Mouse (Mus musculus) lung, postnatal 0 days (tissue): Measurements from ENCODE around the gene Eci1. TPM values are rescaled to one million over a fixed set of nuclear protein-coding genes. Genes with fewer than 3 reads are reported as not detected.
"Not testable (repeated sequence)": the region's sequence is repeated elsewhere in the genome, so short reads cannot be mapped to it uniquely, and the experiment has no call there.

Experiments
- ATAC-seq: fragments of 200-750 bp; cut with Nextera tagmentation; 2 replicates; pipeline ENCODE4 v1.8.0; 2017; ENCODE audit warnings: moderate library complexity
- DNase-seq: peaks from one replicate; pipeline ENCODE4 v3.0.0-alpha.2; 2016; ENCODE audit warnings: low spot score
- H3K27ac ChIP-seq: fragments of 300-500 bp; sonication (generic); 2 replicates; pipeline ENCODE4 v1.5.1; 2014; ENCODE audit warnings: antibody characterized with exemption, mild to moderate bottlenecking, low read length, mixed read lengths
- H3K27me3 ChIP-seq: fragments of 300-500 bp; sonication (generic); replicated peaks from 2 replicates; pipeline ENCODE4 v1.6.1; 2014; ENCODE audit warnings: low read length, mixed read lengths; ENCODE audit not compliant: insufficient read depth
- H3K36me3 ChIP-seq: fragments of 300-500 bp; sonication (generic); 2 replicates; pipeline ENCODE4 v1.6.1; 2014; ENCODE audit warnings: low read length, mixed read lengths; ENCODE audit not compliant: insufficient read depth
- H3K4me1 ChIP-seq: fragments of 300-500 bp; sonication (generic); 2 replicates; pipeline ENCODE4 v1.6.1; 2014; ENCODE audit warnings: antibody characterized with exemption, low read depth, low read length, mixed read lengths; ENCODE audit not compliant: insufficient read depth
- H3K4me2 ChIP-seq: fragments of 300-500 bp; sonication (generic); replicated peaks from 2 replicates; pipeline ENCODE4 v1.6.1; 2014; ENCODE audit warnings: low read depth, mild to moderate bottlenecking, low read length, moderate library complexity, mixed read lengths
- H3K4me3 ChIP-seq: fragments of 300-500 bp; sonication (generic); 2 replicates; pipeline ENCODE4 v1.5.1; 2014; ENCODE audit warnings: low read depth, low read length
- H3K9ac ChIP-seq: fragments of 300-500 bp; sonication (generic); replicated peaks from 2 replicates; pipeline ENCODE4 v1.6.1; 2014; ENCODE audit warnings: low read depth, mild to moderate bottlenecking
- H3K9me3 ChIP-seq: fragments of 300-500 bp; sonication (generic); 2 replicates; pipeline ENCODE4 v1.6.1; 2016; ENCODE audit warnings: low read length, mixed read lengths
- CTCF ChIP-seq: IDR thresholded peaks from 2 replicates; pipeline ENCODE4 v1.5.1; 2016; ENCODE audit warnings: antibody characterized with exemption, mild to moderate bottlenecking
- EP300 ChIP-seq: IDR thresholded peaks from 2 replicates; pipeline ENCODE4 v1.6.1; 2016; ENCODE audit warnings: antibody characterized with exemption, mild to moderate bottlenecking, control low read depth
- WGBS: fragments of 180-500 bp; shearing (Covaris S2); extraction: QIAGEN DNeasy Blood & Tissue Kit; methylation state at CpG from one replicate; pipeline ENCODE4 v1.1.7; 2014; 5-methylcytosine and 5-hydroxymethylcytosine counted together
- polyA plus RNA-seq: library from polyadenylated mRNA; unstranded; fragments of >200 nt; fragmentation: Nextera tagmentation; extraction: Ambion mirVana; gene quantifications from 2 replicates; pipeline ENCODE4 v1.2.1, GENCODE M21; 2015

The Eci1 gene
- polyA plus RNA-seq, 1 experiment from 2014 or later: 81.7 TPM

DNA sequence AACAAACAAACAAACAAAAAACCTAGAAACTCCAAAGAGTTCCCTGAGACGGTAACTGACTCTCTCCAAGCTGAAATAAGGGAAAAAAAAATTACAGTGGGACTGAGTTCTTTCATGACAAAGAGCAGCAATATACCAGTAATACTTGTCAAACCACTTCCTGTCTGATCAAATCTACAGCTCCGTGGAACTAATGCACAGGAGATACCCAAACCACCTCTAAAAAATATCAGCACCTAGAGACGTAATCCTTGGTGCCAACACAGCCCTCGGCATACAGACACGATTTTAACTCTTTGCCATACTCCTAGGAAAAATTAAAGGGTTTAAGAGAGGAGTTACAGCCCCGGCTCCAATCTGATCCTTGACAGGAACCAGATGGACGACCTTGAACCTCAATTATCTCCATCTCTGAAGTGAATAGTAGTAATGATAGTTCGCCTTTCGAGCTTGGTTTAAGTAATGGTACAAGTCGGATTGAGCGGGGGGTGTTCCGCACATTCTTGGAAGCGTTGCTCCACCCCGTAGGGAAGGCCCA is 27.8 kb downstream of the Eci1 start:
- no peaks in the 10 kb centered on the region for H3K27me3 ChIP-seq
- H3K4me3 ChIP-seq: peak overlapping the region; percentile 83
- peak overlapping the region; percentile 96 for H3K27ac ChIP-seq
- H3K9me3 ChIP-seq: no peaks in the 10 kb centered on the region
- peak overlapping the region; percentile 64 for H3K4me2 ChIP-seq
- TF ChIP-seq EP300: no peak
- TF ChIP-seq CTCF: no peak
- no peaks in the 10 kb centered on the region for H3K4me1 ChIP-seq
- H3K9ac ChIP-seq: peak overlapping the region; percentile 83
- under 1% methylated on average over 14 of the region's 14 CpGs for WGBS
- 0 out of 2 replicates have a peak, but pooled peaks cover under 1% of the 10 kb centered on the region for H3K36me3 ChIP-seq
- DNase-seq (peak; percentile 53), ATAC-seq (no peak)

GRCm38 (mm10) chr17:24454756-24455522 is 28.5 kb downstream of the Eci1 start:
- Histone ChIP-seq H3K27me3 (no peaks in the 10 kb centered on the region), H3K4me3 (peak overlapping the region; percentile 83), H3K4me1 (no peaks in the 10 kb centered on the region), H3K9me3 (no peaks in the 10 kb centered on the region), H3K36me3 (no peaks in the 10 kb centered on the region), H3K4me2 (peak overlapping the region; percentile 64), H3K27ac (peak overlapping the region; percentile 96), H3K9ac (peak overlapping the region; percentile 83)
- ATAC-seq: peak; percentile 93
- peak; percentile 43 for TF ChIP-seq CTCF
- no peak for TF ChIP-seq EP300
- WGBS: 3% methylated on average over 64 of the region's 67 CpGs
- peak; percentile 100 for DNase-seq

GRCm38 (mm10) chr17:24455523-24456206 is 29.2 kb downstream of the Eci1 start:
- not testable (repeated sequence) for H3K4me3 ChIP-seq, H3K9me3 ChIP-seq, H3K9ac ChIP-seq, DNase-seq, H3K27ac ChIP-seq, H3K36me3 ChIP-seq, H3K4me1 ChIP-seq, H3K27me3 ChIP-seq
- H3K4me2 ChIP-seq: peak overlapping the region; percentile 64; the same call in 1 of the 2 replicates
- 49% methylated on average over 10 of the region's 10 CpGs for WGBS
- ATAC-seq: peak; percentile 8

- peak; percentile 33 for DNase-seq
- Histone ChIP-seq H3K9ac (no peak overlapping the region), H3K9me3 (no peaks in the 10 kb centered on the region), H3K27ac (no peak overlapping the region), H3K4me2 (no peak overlapping the region), H3K36me3 (no peaks in the 10 kb centered on the region), H3K4me1 (no peaks in the 10 kb centered on the region), H3K4me3 (no peak overlapping the region), H3K27me3 (no peaks in the 10 kb centered on the region)
- no peak for TF ChIP-seq EP300
- peak; percentile 69 for TF ChIP-seq CTCF
- WGBS: 61% methylated on average over 2 of the region's 2 CpGs
- no peak for ATAC-seq
These were observed 35.1 kb downstream of the Eci1 start for GRCm38 (mm10) chr17:24461580-24461979.

DNA sequence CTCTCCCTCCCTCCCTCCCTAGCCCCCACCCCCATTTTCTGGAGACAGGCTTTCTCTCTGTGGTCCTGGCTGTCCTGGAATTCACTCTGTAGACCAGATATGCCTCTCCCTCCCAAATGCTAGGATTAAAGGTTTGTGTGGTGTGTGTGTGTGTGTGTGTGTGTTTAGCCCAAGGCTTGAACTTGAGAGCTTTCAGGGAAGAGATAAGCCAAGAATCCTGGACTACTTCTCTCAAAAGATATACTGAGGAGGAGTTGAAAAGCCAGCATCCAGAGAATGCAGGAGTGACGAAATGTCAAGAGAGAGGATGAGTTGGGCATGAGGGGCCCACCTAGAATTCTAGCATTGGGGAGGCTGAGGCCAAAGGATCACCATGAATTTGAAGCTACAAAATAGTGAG is 36.5 kb downstream of the Eci1 start:
- TF ChIP-seq EP300: no peak
- TF ChIP-seq CTCF: no peak
- H3K4me1 ChIP-seq: no peaks in the 10 kb centered on the region

GRCm38 (mm10) chr17:24463374-24464133 is 37.1 kb downstream of the Eci1 start:
- Histone ChIP-seq H3K4me2 (no peak overlapping the region), H3K9ac (no peak overlapping the region), H3K9me3 (no peaks in the 10 kb centered on the region), H3K4me1 (no peaks in the 10 kb centered on the region), H3K27me3 (no peaks in the 10 kb centered on the region), H3K4me3 (no peak overlapping the region), H3K36me3 (no peaks in the 10 kb centered on the region), H3K27ac (no peak overlapping the region)
- 44% methylated on average over 6 of the region's 6 CpGs for WGBS
- TF ChIP-seq EP300 (no peak), CTCF (no peak; the same call in 1 of the 2 replicates)
- DNase-seq (no peak), ATAC-seq (no peak)

More for the DNA sequence above, 36.5 kb downstream of the Eci1 start:
- no peak overlapping the region for H3K4me2 ChIP-seq
- H3K9ac ChIP-seq: no peak overlapping the region
- no peaks in the 10 kb centered on the region for H3K27me3 ChIP-seq
- DNase-seq (no peak), ATAC-seq (no peak)
- no peaks in the 10 kb centered on the region for H3K36me3 ChIP-seq
- no peak overlapping the region for H3K27ac ChIP-seq
- WGBS: 55% methylated on average over 1 of the region's 1 CpGs
- no peak overlapping the region for H3K4me3 ChIP-seq
- no peaks in the 10 kb centered on the region for H3K9me3 ChIP-seq
